Mouse (Mus musculus) heart, embryonic 14.5 days (tissue): ENCODE data around the gene Defb45. TPM values are rescaled to one million over a fixed set of nuclear protein-coding genes. Genes with fewer than 3 reads are reported as not detected.

ENCODE experiments used
- ATAC-seq: fragments of 200-750 bp; cut with Nextera tagmentation; 2 replicates; pipeline ENCODE4 v1.8.0; 2017; ENCODE audit warnings: low read depth, moderate TSS enrichment; ENCODE audit not compliant: insufficient number of reproducible peaks, insufficient read depth, low FRiP score
- H3K27ac ChIP-seq, 2 experiments: fragments of 200-500 bp in 1 of 2; fragments of 300-500 bp in 1 of 2; sonication (generic) in 1 of 2; replicated peaks in 1 of 2; 2 replicates each; pipeline ENCODE4 v1.5.1; 2012 to 2014; ENCODE audit warnings: low read depth in 2 of 2, low read length in 2 of 2, control low read depth in 1 of 2, mild to moderate bottlenecking in 1 of 2, mixed read lengths in 1 of 2; ENCODE audit not compliant: control insufficient read depth in 1 of 2, insufficient read depth in 1 of 2
- H3K27me3 ChIP-seq: fragments of 300-500 bp; sonication (generic); 2 replicates; pipeline ENCODE4 v1.6.1; 2014; ENCODE audit warnings: mild to moderate bottlenecking, low read length, control low read depth; ENCODE audit not compliant: control insufficient read depth, insufficient read depth
- H3K36me3 ChIP-seq: fragments of 300-500 bp; sonication (generic); 2 replicates; pipeline ENCODE4 v1.6.1; 2014; ENCODE audit warnings: mild to moderate bottlenecking, control low read depth, low read length, mixed read lengths; ENCODE audit not compliant: control insufficient read depth, insufficient read depth
- H3K4me1 ChIP-seq, 2 experiments: fragments of 200-500 bp in 1 of 2; fragments of 300-500 bp in 1 of 2; sonication (generic) in 1 of 2; 2 replicates each; pipeline ENCODE4 v1.6.1; 2012 to 2014; ENCODE audit warnings: low read length in 2 of 2, control low read depth in 1 of 2, mixed read lengths in 1 of 2; ENCODE audit not compliant: control insufficient read depth in 2 of 2, insufficient read depth in 2 of 2
- H3K4me2 ChIP-seq: fragments of 300-500 bp; sonication (generic); 2 replicates; pipeline ENCODE4 v1.6.1; 2014; ENCODE audit warnings: mild to moderate bottlenecking, low read length
- H3K4me3 ChIP-seq, 2 experiments: fragments of 200-500 bp in 1 of 2; fragments of 300-500 bp in 1 of 2; sonication (generic) in 1 of 2; 2 replicates each; pipeline ENCODE4 v1.5.1; 2012 to 2014; ENCODE audit warnings: low read length in 2 of 2, mild to moderate bottlenecking in 2 of 2, control low read depth in 1 of 2, low read depth in 1 of 2, moderate library complexity in 1 of 2; ENCODE audit not compliant: control insufficient read depth in 1 of 2, insufficient read depth in 1 of 2
- H3K9ac ChIP-seq: fragments of 300-500 bp; sonication (generic); 2 replicates; pipeline ENCODE4 v1.6.1; 2014; ENCODE audit warnings: mild to moderate bottlenecking, low read length
- H3K9me3 ChIP-seq: fragments of 300-500 bp; sonication (generic); 2 replicates; pipeline ENCODE4 v1.6.1; 2016; ENCODE audit warnings: low read length, control low read depth; ENCODE audit not compliant: control insufficient read depth
- whole genome bisulfite sequencing: fragments of 180-500 bp; shearing (Covaris S2); extraction: QIAGEN DNeasy Blood & Tissue Kit; methylation state at CpG from one replicate; pipeline ENCODE4 v1.1.7; 2014; 5-methylcytosine and 5-hydroxymethylcytosine counted together
- polyA plus RNA-seq: library from polyadenylated mRNA; unstranded; fragments of >200 nt; fragmentation: Nextera tagmentation; extraction: Ambion mirVana; gene quantifications from 2 replicates; pipeline ENCODE4 v1.2.1, GENCODE M21; 2014

Defb45 gene
- polyA plus RNA-seq, 1 experiment from 2014 or later, result not detected

GRCm38 (mm10) chr2:152608719-152609118, 9.5 kb upstream of the Defb45 start:
- H3K27ac ChIP-seq, result no peak overlapping the region
- H3K4me2 ChIP-seq, result no peak overlapping the region
- no peak for ATAC-seq
- no peaks in the 10 kb centered on the region for H3K36me3 ChIP-seq
- no peaks in the 10 kb centered on the region for H3K27me3 ChIP-seq
- H3K4me3 ChIP-seq, result no peak overlapping the region
- 84% methylated on average over 1 of the region's 1 CpGs for WGBS
- no peak overlapping the region for H3K9ac ChIP-seq
- H3K9me3 ChIP-seq, result no peaks in the 10 kb centered on the region
- H3K4me1 ChIP-seq, result no peaks in the 10 kb centered on the region

DNA sequence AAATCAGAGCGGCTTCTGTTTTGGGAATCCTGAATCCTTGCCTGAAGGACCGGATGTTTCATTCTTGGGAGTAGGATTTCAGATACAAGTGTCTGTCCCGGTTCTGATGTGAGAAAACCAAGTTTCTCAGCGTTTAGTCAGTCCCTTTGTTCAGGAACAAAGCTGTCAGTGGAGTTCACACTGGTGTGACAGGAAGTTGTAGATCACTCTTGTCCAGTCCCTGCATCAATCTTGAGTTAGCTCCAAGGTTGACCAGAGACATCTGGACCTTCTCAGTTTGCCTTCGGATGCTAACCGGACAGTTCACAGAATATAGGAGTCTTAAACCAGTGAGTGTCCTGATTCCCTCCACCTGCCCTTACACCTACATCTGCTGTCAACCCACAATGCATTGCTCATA, 8.5 kb upstream of the Defb45 start:
- Histone ChIP-seq H3K27me3 (no peaks in the 10 kb centered on the region), H3K4me3 (no peak overlapping the region), H3K27ac (no peak overlapping the region), H3K36me3 (no peaks in the 10 kb centered on the region), H3K4me2 (no peak overlapping the region), H3K4me1 (no peaks in the 10 kb centered on the region), H3K9ac (no peak overlapping the region), H3K9me3 (no peaks in the 10 kb centered on the region)
- ATAC-seq, result no peak
- 52% methylated on average over 6 of the region's 6 CpGs for WGBS

DNA sequence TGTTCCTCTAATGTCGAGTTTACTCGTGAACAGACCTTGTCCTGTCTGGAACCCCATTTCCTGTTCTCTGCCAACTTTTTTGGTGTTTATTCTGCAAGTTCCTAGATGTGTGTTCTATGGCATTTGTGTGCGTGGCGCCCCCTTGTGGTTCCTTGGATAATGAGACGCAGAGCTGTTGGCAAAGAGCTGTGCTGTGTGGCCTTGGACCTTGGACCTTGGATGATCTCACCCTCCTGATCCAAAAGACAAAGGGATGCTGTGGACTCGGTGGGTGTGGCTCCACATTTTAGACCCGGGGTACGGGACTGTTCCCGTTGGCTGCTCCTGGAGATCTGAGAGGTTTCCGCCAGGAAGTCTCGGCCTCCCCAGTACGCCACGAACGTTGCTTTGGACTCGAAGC, 4.9 kb upstream of the Defb45 start, which contains the start of gene Defb36:
Defb36 (plus strand) TSS at position 271 of the 400 bp plus-strand sequence.
- no peak within 1 kb of the TSS for H3K4me2 ChIP-seq
- no peaks in the 10 kb centered on the region for H3K4me1 ChIP-seq
- ATAC-seq, result no peak
- no peaks in the 10 kb centered on the region for H3K27me3 ChIP-seq
- H3K36me3 ChIP-seq, result no peaks in the 10 kb centered on the region
- no peak within 1 kb of the TSS for H3K4me3 ChIP-seq
- no peak within 1 kb of the TSS for H3K9ac ChIP-seq
- no peak within 1 kb of the TSS for H3K27ac ChIP-seq
- WGBS, result 78% methylated on average over 15 of the region's 15 CpGs
- no peaks in the 10 kb centered on the region for H3K9me3 ChIP-seq

GRCm38 (mm10) chr2:152601275-152601960, 2.2 kb upstream of the Defb45 start:
- Histone ChIP-seq H3K4me3 (no peak overlapping the region), H3K27ac (no peak overlapping the region), H3K9ac (no peak overlapping the region), H3K27me3 (no peaks in the 10 kb centered on the region), H3K4me2 (no peak overlapping the region), H3K4me1 (no peaks in the 10 kb centered on the region), H3K9me3 (no peaks in the 10 kb centered on the region), H3K36me3 (no peaks in the 10 kb centered on the region)
- 72% methylated on average over 4 of the region's 4 CpGs for WGBS
- ATAC-seq, result no peak

GRCm38 (mm10) chr2:152600076-152600475, 877 bp upstream of the Defb45 start:
- no peak overlapping the region for H3K9ac ChIP-seq
- no peaks in the 10 kb centered on the region for H3K9me3 ChIP-seq
- H3K27ac ChIP-seq, result no peak overlapping the region
- H3K27me3 ChIP-seq, result no peaks in the 10 kb centered on the region
- WGBS, result 75% methylated on average over 6 of the region's 6 CpGs
- no peak overlapping the region for H3K4me2 ChIP-seq
- H3K36me3 ChIP-seq, result no peaks in the 10 kb centered on the region
- no peak for ATAC-seq
- no peak overlapping the region for H3K4me3 ChIP-seq
- no peaks in the 10 kb centered on the region for H3K4me1 ChIP-seq

- no peaks in the 10 kb centered on the region for H3K27me3 ChIP-seq
- no peak overlapping the region for H3K9ac ChIP-seq
- no peak overlapping the region for H3K4me2 ChIP-seq
- no peak for ATAC-seq
- 49% methylated on average over 6 of the region's 6 CpGs for WGBS
- no peaks in the 10 kb centered on the region for H3K9me3 ChIP-seq
- no peak overlapping the region for H3K4me3 ChIP-seq
- H3K4me1 ChIP-seq, result peaks cover 0 to 4% of the 10 kb centered on the region in 2 experiments; a peak in 2 of 4 replicates
- H3K27ac ChIP-seq, result no peak overlapping the region
- H3K36me3 ChIP-seq, result no peaks in the 10 kb centered on the region
Observed at GRCm38 (mm10) chr2:152589021-152589420, 10.2 kb downstream of the Defb45 start.

GRCm38 (mm10) chr2:152588450-152588849, 10.7 kb downstream of the Defb45 start:
- ATAC-seq, result no peak
- no peaks in the 10 kb centered on the region for H3K9me3 ChIP-seq
- H3K27me3 ChIP-seq, result no peaks in the 10 kb centered on the region
- no peak overlapping the region for H3K4me2 ChIP-seq
- H3K4me3 ChIP-seq, result no peak overlapping the region
- H3K9ac ChIP-seq, result no peak overlapping the region
- H3K36me3 ChIP-seq, result no peaks in the 10 kb centered on the region
- H3K27ac ChIP-seq, result no peak overlapping the region
- WGBS, result 41% methylated on average over 2 of the region's 2 CpGs
- peaks cover 0 to 4% of the 10 kb centered on the region in 2 experiments; a peak in 2 of 4 replicates for H3K4me1 ChIP-seq
